Mouse (Mus musculus) thymus, adult 2 months (tissue): ENCODE measurements around the gene Ggt5. TPM values are rescaled to one million over a fixed set of nuclear protein-coding genes. Genes with fewer than 3 reads are reported as not detected.

Experiments
- DNase-seq: peaks from one replicate; pipeline ENCODE4 v3.0.0; 2021
- H3K27ac ChIP-seq: fragments of 200-500 bp; 2 replicates; pipeline ENCODE4 v1.5.1; 2012; ENCODE audit warnings: low read length, control low read depth; ENCODE audit not compliant: control insufficient read depth, insufficient read depth
- H3K27me3 ChIP-seq: fragments of 200-500 bp; 2 replicates; pipeline ENCODE4 v1.6.1; 2012; ENCODE audit warnings: mild to moderate bottlenecking, low read length, moderate library complexity, mixed read lengths; ENCODE audit not compliant: control insufficient read depth, insufficient read depth
- H3K36me3 ChIP-seq: fragments of 200-500 bp; 2 replicates; pipeline ENCODE4 v1.6.1; 2012; ENCODE audit warnings: mild to moderate bottlenecking, low read length, moderate library complexity; ENCODE audit not compliant: control insufficient read depth, insufficient read depth
- H3K4me1 ChIP-seq: fragments of 200-500 bp; replicated peaks from 2 replicates; pipeline ENCODE4 v1.6.1; 2012; ENCODE audit warnings: low read length; ENCODE audit not compliant: control insufficient read depth, insufficient read depth
- H3K4me3 ChIP-seq: fragments of 200-500 bp; 2 replicates; pipeline ENCODE4 v1.5.1; 2012; ENCODE audit warnings: mild to moderate bottlenecking, low read length, control low read depth, moderate library complexity; ENCODE audit not compliant: control insufficient read depth, insufficient read depth
- CTCF ChIP-seq: fragments of 200-500 bp; IDR thresholded peaks from 2 replicates; pipeline ENCODE4 v1.5.1; 2012; ENCODE audit warnings: mild to moderate bottlenecking, control low read depth, low read length, moderate library complexity, borderline replicate concordance; ENCODE audit not compliant: control insufficient read depth, poor library complexity, insufficient read depth; ENCODE audit errors: extremely low read depth
- POLR2A ChIP-seq: fragments of 200-500 bp; IDR thresholded peaks from 2 replicates; pipeline ENCODE4 v1.6.1; 2012; ENCODE audit warnings: mild to moderate bottlenecking, low read length, control low read depth, moderate library complexity; ENCODE audit not compliant: control insufficient read depth, poor library complexity, insufficient read depth; ENCODE audit errors: extremely low read depth
- WGBS: fragments of 180-500 bp; shearing (Covaris S2); methylation state at CpG from one replicate; pipeline ENCODE4 v1.1.7; 2018; 5-methylcytosine and 5-hydroxymethylcytosine counted together
- polyA plus RNA-seq: library from polyadenylated mRNA; depleted of rRNA; stranded (reverse); fragments of >200 nt; gene quantifications from 2 replicates; pipeline ENCODE4 v1.2.3, GENCODE M21; 2012

The Ggt5 gene
- polyA plus RNA-seq, 1 experiment = 73.6 TPM

DNA sequence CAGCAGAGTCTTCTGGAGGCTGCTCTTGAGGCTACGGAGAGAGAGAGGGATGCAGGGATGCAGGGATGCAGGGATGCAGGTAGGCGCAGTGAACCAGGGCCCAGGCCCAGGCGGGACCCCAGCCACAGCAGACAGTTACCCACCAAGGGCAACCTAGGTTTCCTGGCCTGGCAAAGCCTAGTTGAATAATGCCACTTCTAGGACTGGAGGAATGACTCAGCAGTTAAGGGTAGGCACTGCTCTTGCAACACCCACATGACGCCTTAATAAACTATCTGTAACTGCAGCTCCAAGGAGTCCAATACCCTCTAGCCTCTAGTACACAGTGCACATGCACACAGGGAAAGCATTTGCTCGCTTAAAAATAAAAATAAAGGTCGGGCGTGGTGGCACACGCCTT is 35.0 kb upstream of the Ggt5 start:
- TF ChIP-seq POLR2A = no peak
- H3K27me3 ChIP-seq = peaks cover under 1% of the 10 kb centered on the region; the same call in 1 of the 2 replicates
- DNase-seq = no peak
- H3K36me3 ChIP-seq = no peaks in the 10 kb centered on the region
- no peak overlapping the region for H3K27ac ChIP-seq
- no peak overlapping the region for H3K4me3 ChIP-seq
- WGBS = 81% methylated on average over 8 of the region's 8 CpGs
- 0 out of 2 replicates have a peak, but pooled peaks cover under 1% of the 10 kb centered on the region for H3K4me1 ChIP-seq

DNA sequence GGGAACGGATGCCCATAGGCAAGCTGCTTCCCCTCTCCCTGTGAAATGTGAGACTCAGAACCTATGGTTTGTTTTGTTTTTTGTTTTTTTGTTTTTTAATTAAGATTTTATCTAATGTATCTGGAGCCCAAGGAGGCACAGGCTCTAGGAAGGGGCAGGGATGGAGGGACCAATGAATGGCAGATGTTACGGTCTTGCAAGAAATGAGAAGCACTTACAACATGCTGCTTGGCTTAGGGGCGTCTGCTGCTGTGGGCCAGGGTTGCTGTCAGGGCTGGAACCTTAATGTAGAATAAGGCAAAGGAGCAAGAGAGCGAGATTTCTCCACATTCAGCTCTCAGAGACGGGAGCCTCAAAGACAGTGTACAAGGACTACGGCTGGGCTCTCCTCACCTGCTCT is 33.6 kb upstream of the Ggt5 start:
- H3K27me3 ChIP-seq = peaks cover 13% of the 10 kb centered on the region
- no peak for DNase-seq
- 96% methylated on average over 6 of the region's 6 CpGs for WGBS
- no peak overlapping the region for H3K27ac ChIP-seq
- TF ChIP-seq CTCF (no peak), POLR2A (no peak)
- peaks cover 13% of the 10 kb centered on the region for H3K4me1 ChIP-seq
- no peak overlapping the region for H3K4me3 ChIP-seq
- H3K36me3 ChIP-seq = no peaks in the 10 kb centered on the region

DNA sequence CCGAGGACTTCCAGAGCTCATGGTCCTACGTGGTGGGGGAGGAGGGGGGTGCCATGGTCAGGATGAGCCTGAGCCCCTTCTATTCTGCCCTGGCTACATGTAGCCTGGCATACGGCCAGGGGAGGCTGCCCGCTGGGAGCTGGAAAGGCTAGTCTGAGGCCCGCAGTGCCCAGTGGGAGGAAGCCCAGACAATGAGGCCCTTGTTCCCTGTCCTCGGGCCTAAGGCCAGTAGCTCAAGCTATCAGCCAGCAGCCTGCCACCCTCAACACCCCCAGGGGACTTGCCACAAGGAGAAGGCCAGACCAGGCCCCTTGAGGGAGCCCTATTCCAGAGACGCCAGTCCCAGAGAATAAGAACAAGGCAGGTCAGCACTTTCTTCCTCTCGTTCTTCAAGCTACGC is 33.1 kb upstream of the Ggt5 start:
- no peak for DNase-seq
- 94% methylated on average over 9 of the region's 9 CpGs for WGBS
- Histone ChIP-seq H3K4me3 (no peak overlapping the region), H3K27me3 (peaks cover 17% of the 10 kb centered on the region), H3K27ac (no peak overlapping the region), H3K36me3 (no peaks in the 10 kb centered on the region), H3K4me1 (peaks cover 13% of the 10 kb centered on the region)
- no peak for TF ChIP-seq POLR2A
- TF ChIP-seq CTCF = no peak

DNA sequence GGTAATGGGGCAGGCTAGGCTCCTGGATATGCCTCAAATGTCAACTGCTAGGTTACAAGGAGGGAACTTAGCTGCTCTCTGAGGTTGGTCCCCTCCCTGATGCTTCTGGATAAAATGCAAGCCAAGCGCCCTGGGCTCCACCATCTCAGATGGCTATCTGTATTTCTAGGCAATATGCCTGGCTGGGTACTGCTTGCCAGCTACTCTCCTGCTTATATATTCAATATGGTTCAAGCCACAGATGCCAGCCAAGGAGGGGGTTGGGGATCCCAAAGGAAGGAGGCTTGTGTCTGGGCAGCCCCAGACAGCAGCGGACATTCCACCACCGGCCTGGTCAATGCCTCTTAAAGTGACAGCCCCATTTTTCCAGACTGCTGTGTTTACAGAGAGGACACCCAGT is 30.6 kb upstream of the Ggt5 start:
- Histone ChIP-seq H3K27me3 (peaks cover 17% of the 10 kb centered on the region), H3K4me3 (no peak overlapping the region), H3K36me3 (no peaks in the 10 kb centered on the region), H3K4me1 (peaks cover 13% of the 10 kb centered on the region), H3K27ac (no peak overlapping the region)
- no peak for DNase-seq
- TF ChIP-seq POLR2A = no peak
- no peak for TF ChIP-seq CTCF
- WGBS = 76% methylated on average over 3 of the region's 3 CpGs

DNA sequence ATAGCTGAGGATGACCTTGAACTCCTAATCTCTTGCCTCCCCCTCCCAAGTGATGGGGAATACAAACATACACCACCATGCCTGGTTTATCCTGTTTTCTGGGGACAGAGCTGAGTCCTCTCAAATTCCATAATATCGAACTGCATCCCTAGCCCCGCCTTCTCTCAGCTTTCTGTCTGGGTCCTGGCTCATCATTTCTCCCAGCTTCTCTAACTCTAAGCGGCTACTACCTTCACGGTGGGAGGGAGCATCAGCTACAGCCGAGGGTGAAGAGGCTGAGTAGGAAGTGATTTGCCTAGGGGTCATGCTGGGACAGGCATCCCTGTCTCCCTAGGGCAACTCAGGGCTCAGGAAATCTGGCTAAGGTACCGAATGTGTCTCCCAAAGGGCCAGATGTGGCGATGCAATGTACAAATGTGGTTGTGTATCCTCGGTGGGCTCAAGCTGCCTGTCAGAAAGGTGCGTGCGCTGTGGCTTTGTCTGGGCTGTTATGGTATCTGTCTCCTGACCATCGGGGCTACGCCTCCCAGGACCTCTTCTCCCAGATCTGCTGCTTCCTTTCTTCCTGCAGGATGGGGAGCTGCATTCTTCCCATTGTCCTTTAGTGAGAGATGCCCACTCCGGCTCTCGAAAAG is 30.0 kb upstream of the Ggt5 start:
- WGBS = 22% methylated on average over 14 of the region's 14 CpGs
- H3K4me1 ChIP-seq = peaks cover 18% of the 10 kb centered on the region
- H3K27ac ChIP-seq = no peak overlapping the region
- no peak for TF ChIP-seq POLR2A
- no peak for TF ChIP-seq CTCF
- peaks cover 17% of the 10 kb centered on the region for H3K27me3 ChIP-seq
- DNase-seq = no peak
- H3K36me3 ChIP-seq = no peaks in the 10 kb centered on the region
- no peak overlapping the region for H3K4me3 ChIP-seq

DNA sequence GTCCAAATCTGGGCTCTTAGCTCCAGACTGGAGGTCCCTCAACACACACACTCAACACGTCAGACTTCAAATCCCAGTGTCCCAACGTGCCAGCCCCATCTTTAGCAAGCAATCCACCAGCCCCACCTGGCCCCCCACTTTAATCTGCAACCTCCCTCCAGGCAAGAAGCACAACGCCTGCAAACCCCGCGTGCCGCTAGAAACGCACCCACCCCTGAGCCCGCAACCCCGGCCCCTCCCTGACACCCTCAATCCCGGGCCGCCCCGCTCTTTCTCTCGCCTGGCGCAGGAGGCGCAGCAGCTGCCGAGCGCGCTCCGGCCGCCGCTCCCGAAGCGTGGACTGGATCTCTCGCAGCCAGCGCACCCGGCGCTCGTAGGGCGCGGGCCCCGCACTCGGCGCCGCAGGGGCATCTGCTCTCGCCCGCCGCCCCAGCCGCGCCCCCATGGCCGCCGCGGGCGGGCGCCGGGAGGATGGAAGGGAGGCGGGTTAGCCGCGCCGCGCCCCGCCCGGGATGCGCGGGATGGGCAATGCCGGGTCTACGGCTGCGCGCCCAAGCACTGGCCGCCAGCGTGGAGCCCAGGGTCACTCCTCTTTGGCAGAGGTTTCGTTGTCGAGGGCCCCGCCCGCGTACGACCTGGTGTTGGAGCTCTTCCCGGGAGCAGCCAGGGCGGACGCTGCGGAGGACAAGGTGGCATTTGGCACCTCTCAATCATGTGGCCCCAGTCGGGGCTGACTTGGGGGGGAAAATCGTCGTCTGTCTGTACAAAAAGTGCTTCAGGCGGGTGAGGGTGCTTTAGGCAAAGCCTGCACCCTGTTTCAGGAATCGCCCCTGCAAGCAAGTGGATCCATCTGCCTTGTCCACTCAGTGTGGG is 29.2 kb upstream of the Ggt5 start, which contains the start of gene Lrrc75b:
TSS of gene Lrrc75b (minus strand) at position 655 of the 873 bp plus-strand sequence.
- WGBS = 3% methylated on average over 75 of the region's 75 CpGs
- DNase-seq = peak; percentile 11
- no peaks in the 10 kb centered on the region for H3K36me3 ChIP-seq
- TF ChIP-seq CTCF (no peak), POLR2A (0 out of 2 replicates have a peak, but pooled peaks have one; percentile 11)
- peaks cover 25% of the 10 kb centered on the region for H3K4me1 ChIP-seq
- no peak within 1 kb of the TSS for H3K27ac ChIP-seq
- H3K4me3 ChIP-seq = peak within 1 kb of the TSS; percentile 23
- H3K27me3 ChIP-seq = peaks cover 17% of the 10 kb centered on the region

DNA sequence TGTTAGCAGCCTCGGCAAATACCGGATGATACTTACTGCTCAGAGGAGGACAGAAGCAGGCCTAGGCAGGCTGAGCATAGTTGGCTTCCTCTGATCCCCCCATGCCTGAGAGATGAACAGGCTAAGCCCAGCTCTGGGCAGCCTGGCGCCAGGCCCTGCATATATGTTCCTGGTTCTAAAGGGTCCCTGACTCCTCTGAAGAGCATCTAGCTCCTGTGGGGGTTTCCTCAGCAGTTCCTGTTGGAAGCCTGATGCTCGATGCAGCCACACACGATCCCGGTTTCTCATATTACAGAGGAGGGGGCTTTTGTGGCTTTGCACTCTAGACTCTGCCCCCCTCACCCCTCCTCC is 28.6 kb upstream of the Ggt5 start:
- TF ChIP-seq CTCF = no peak
- TF ChIP-seq POLR2A = 0 out of 2 replicates have a peak, but pooled peaks have one; percentile 0
- no peak overlapping the region for H3K27ac ChIP-seq
- H3K36me3 ChIP-seq = no peaks in the 10 kb centered on the region
- H3K27me3 ChIP-seq = peaks cover 17% of the 10 kb centered on the region
- peaks cover 32% of the 10 kb centered on the region for H3K4me1 ChIP-seq
- H3K4me3 ChIP-seq = no peak overlapping the region
- DNase-seq = no peak
- 47% methylated on average over 6 of the region's 6 CpGs for WGBS
